Mouse (Mus musculus) erythroid progenitor cell, adult 5-6 weeks (primary cell): ENCODE data around the gene Tnfrsf1a. TPM values are rescaled to one million over a fixed set of nuclear protein-coding genes. Genes with fewer than 3 reads are reported as not detected.
"Not testable (repeated sequence)": the region's sequence is repeated elsewhere in the genome, so short reads cannot be mapped to it uniquely, and the experiment has no call there.

Experiments used
- ATAC-seq: replicated peaks from 2 replicates; pipeline ENCODE4 v1.8.0; 2016; ENCODE audit warnings: moderate number of reproducible peaks, mild to moderate bottlenecking, moderate TSS enrichment, inconsistent platforms; ENCODE audit not compliant: poor library complexity, low FRiP score, severe bottlenecking
- total RNA-seq, 2 experiments: library from RNA; stranded (forward) in 1 of 2; stranded (reverse) in 1 of 2; fragments of 150-400 nt in 1 of 2; fragments of 186-747, 209-891 nt in 1 of 2; gene quantifications; 2 replicates each; pipeline versions ENCODE4 v1.2.3 to v1.2.4; 2015 to 2017; ENCODE audit warnings: low replicate concordance in 2 of 2

The Tnfrsf1a gene
- total RNA-seq (2015; ENCODE audit: low replicate concordance), result 8.3 and 11.7 TPM in 2 replicates
- 2.3 and 20.7 TPM in 2 replicates for total RNA-seq (2017; ENCODE audit: low replicate concordance)

- no peak for ATAC-seq
These were observed at the start of gene Tnfrsf1a for GRCm38 (mm10) chr6:125348721-125349574. Tnfrsf1a (plus strand) TSS chr6:125349362.

GRCm38 (mm10) chr6:125300982-125301381, 48.2 kb upstream of the Tnfrsf1a start:
- ATAC-seq, result no peak

GRCm38 (mm10) chr6:125302231-125302982, 46.8 kb upstream of the Tnfrsf1a start:
- no peak for ATAC-seq

GRCm38 (mm10) chr6:125303242-125303641, 45.9 kb upstream of the Tnfrsf1a start:
- no peak for ATAC-seq

- ATAC-seq, result not testable (repeated sequence)
These were observed 44.8 kb upstream of the Tnfrsf1a start for GRCm38 (mm10) chr6:125304408-125304807.

- no peak for ATAC-seq
These were observed 43.7 kb upstream of the Tnfrsf1a start for GRCm38 (mm10) chr6:125305465-125305864.

- ATAC-seq, result no peak
These were observed 42.1 kb upstream of the Tnfrsf1a start for GRCm38 (mm10) chr6:125307091-125307490.

GRCm38 (mm10) chr6:125308921-125309320, 40.2 kb upstream of the Tnfrsf1a start:
- no peak for ATAC-seq

GRCm38 (mm10) chr6:125309406-125309805, 39.8 kb upstream of the Tnfrsf1a start:
- no peak for ATAC-seq

- no peak for ATAC-seq
These were observed 37.0 kb upstream of the Tnfrsf1a start for GRCm38 (mm10) chr6:125312171-125312570.

- no peak for ATAC-seq
These were observed 36.4 kb upstream of the Tnfrsf1a start for GRCm38 (mm10) chr6:125312581-125313355.

GRCm38 (mm10) chr6:125313546-125314230, 35.5 kb upstream of the Tnfrsf1a start, which contains the start of gene Ltbr:
Ltbr (minus strand) TSS chr6:125313885.
- no peak for ATAC-seq

- no peak for ATAC-seq
These were observed 35.0 kb upstream of the Tnfrsf1a start for GRCm38 (mm10) chr6:125314231-125314563.

- no peak for ATAC-seq
These were observed 34.4 kb upstream of the Tnfrsf1a start for GRCm38 (mm10) chr6:125314746-125315145.

GRCm38 (mm10) chr6:125317077-125317476, 32.1 kb upstream of the Tnfrsf1a start:
- ATAC-seq, result no peak

- no peak for ATAC-seq
These were observed 29.9 kb upstream of the Tnfrsf1a start for GRCm38 (mm10) chr6:125318981-125319918.

- ATAC-seq, result no peak
These were observed 29.3 kb upstream of the Tnfrsf1a start for GRCm38 (mm10) chr6:125319919-125320296.

- no peak for ATAC-seq
These were observed 28.8 kb upstream of the Tnfrsf1a start, which contains the start of gene Scnn1a for GRCm38 (mm10) chr6:125320323-125320722. Scnn1a (plus strand) TSS chr6:125320659.
